Mouse (Mus musculus) bone marrow, adult 2 months (tissue): ENCODE data around the gene Galnt17.

ENCODE experiments used
- CTCF ChIP-seq: fragments of 200-500 bp; IDR thresholded peaks from 2 replicates; pipeline ENCODE4 v1.5.1; 2011; ENCODE audit warnings: low read length, control low read depth; ENCODE audit not compliant: control insufficient read depth, insufficient read depth
- POLR2A ChIP-seq: fragments of 200-500 bp; IDR thresholded peaks from 2 replicates; pipeline ENCODE4 v1.6.1; 2011; ENCODE audit warnings: low read depth, mild to moderate bottlenecking, control low read depth, low read length, borderline replicate concordance; ENCODE audit not compliant: control insufficient read depth

- TF ChIP-seq POLR2A: no peak
- TF ChIP-seq CTCF: no peak
These were observed 59.9 kb downstream of the Galnt17 start for GRCm38 (mm10) chr5:131248416-131248815.
